Mouse (Mus musculus) left cerebral cortex, adult 2 months (tissue): ENCODE results near the gene Akap13. TPM values are rescaled to one million over a fixed set of nuclear protein-coding genes. Genes with fewer than 3 reads are reported as not detected.
"Not testable (repeated sequence)": the region's sequence is repeated elsewhere in the genome, so short reads cannot be mapped to it uniquely, and the experiment has no call there.

Source experiments
- DNase-seq, 2 experiments: peaks; one replicate each; pipeline ENCODE4 v3.0.0; 2021 to 2022; ENCODE audit warnings: low spot score in 2 of 2, mixed read lengths in 1 of 2; ENCODE audit errors: extremely low spot score in 1 of 2
- H3K27ac ChIP-seq: fragments of 200-600 bp; 2 replicates; pipeline ENCODE4 v1.8.1; 2022
- H3K4me3 ChIP-seq: fragments of 200-600 bp; 2 replicates; pipeline ENCODE4 v1.8.1; 2022
- CTCF ChIP-seq: fragments of 200-600 bp; IDR thresholded peaks from 2 replicates; pipeline ENCODE4 v1.8.1; 2022; ENCODE audit warnings: antibody characterized with exemption, mild to moderate bottlenecking, moderate library complexity
- intact Hi-C: fragments of 180-260 bp; cut with DNase I; formaldehyde crosslinking; loops from one replicate; pipeline ENCODE4 v1.15.1; 2025
- total RNA-seq, 2 experiments: library from RNA; stranded (reverse); gene quantifications; 2 replicates each; pipeline ENCODE4 v1.2.3; 2021

Akap13 gene
- total RNA-seq, 2 experiments from 2014 or later, result 26.8 to 28.7 TPM

DNA sequence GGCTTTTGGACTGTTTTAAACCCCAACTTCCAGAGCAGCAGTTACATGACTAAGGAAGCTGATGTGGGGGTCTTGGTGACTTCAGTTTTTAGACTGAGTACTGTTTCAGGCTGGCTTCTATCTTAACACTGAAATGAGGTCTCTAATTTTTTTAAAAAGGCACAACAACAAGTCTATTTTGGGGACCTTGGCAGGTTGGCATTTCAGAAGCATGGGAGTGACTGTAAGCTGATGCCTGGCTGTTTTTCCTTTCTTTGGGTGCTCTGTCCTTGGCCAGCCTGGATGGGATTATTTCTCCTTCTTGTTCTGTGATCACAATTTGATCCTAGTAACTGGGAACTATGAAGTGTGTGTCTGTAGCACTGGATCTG lies 157.3 kb downstream of the Akap13 start:
- no peak for DNase-seq
- H3K27ac ChIP-seq, result no peak overlapping the region; the same call in 1 of the 2 replicates
- no peak for TF ChIP-seq CTCF
- intact Hi-C loops, result no loop called here
- H3K4me3 ChIP-seq, result peak overlapping the region; percentile 1; the same call in 1 of the 2 replicates

DNA sequence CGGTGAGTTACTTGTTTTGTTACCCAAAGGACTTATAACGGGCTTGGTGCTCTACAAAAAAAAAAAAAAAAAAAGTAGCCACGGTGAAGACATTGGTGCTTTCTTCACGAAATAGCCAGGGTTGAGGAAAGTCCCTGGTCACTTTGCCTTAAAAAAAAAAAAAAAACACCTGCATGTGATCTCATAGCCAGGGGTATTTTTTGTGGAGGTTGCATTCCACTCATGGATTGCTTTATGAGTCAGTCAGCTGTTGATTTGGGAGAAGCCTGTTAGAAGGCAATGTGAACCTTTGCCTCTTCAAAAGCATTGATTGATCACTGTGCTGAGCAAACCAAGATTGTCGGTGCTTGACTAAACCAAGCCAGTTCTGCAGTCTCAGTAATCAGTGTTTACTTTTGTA lies 157.9 kb downstream of the Akap13 start:
- H3K4me3 ChIP-seq, result no peak overlapping the region; the same call in 1 of the 2 replicates
- H3K27ac ChIP-seq, result no peak overlapping the region
- intact Hi-C loops, result no loop called here

DNA sequence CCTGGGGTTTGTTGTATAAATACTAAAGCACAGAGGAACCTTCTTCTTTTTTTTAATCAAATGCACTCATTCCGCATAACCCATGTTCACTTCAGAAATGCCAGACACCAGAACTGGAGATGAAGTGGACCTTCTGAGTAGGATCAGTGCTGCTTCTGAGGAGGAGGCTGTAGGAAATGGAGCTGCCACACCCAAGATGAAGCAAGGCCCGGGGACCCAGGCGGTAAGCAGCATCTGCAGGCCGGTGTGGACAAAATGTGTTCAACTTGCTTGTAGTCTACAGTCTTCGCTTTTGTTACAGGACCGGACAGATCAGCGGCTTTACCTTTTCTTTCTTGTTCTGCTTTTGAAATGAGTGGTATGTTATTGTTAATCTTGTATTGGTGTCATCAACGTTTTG lies 159.5 kb downstream of the Akap13 start:
- Histone ChIP-seq H3K27ac (no peak overlapping the region), H3K4me3 (no peak overlapping the region)
- no peak for DNase-seq
- no peak for TF ChIP-seq CTCF
- intact Hi-C loops, result no loop called here

More for the DNA sequence above, 157.9 kb downstream of the Akap13 start:
- DNase-seq, result no peak
- TF ChIP-seq CTCF, result no peak

DNA sequence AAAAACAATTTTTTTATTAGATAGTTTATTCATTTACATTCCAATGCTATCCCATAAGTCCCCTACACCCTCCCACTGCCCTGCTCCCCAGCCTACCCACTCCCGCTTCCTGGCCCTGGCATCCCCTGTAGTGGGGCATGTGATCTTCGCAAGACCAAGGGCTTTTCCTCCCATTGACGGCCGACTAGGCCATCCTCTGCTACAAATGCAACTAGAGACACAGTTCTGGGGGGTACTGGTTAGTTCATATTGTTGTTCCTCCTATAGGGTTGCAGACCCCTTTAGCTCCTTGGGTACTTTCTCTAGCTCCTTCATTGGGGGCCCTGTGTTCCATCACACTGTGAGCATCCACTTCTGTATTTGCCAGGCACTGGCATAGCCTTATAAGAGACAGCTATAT lies 161.9 kb downstream of the Akap13 start:
- H3K4me3 ChIP-seq, intact Hi-C loops, H3K27ac ChIP-seq, DNase-seq: not testable (repeated sequence)

DNA sequence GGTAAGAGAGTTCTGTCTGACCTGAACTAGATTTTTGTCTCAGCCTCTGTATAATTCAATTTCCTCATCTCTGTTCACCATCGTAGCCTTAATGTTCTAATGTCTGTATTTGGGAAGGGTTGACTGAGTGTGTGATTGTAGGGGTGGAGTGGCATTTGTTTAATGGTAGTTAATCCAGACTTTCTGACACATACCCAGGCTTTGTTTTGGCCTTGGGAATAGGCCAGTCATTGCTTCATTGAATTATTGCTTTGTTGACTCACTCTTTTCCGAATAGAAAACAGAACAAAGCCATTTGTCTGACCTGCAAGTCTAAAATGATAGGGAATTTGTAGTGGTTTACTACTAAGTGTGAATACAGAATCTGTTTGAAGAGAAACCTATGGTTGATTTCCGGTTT lies 163.4 kb downstream of the Akap13 start:
- Histone ChIP-seq H3K4me3 (no peak overlapping the region), H3K27ac (no peak overlapping the region)
- intact Hi-C loops, result no loop called here
- TF ChIP-seq CTCF, result no peak
- no peak for DNase-seq

DNA sequence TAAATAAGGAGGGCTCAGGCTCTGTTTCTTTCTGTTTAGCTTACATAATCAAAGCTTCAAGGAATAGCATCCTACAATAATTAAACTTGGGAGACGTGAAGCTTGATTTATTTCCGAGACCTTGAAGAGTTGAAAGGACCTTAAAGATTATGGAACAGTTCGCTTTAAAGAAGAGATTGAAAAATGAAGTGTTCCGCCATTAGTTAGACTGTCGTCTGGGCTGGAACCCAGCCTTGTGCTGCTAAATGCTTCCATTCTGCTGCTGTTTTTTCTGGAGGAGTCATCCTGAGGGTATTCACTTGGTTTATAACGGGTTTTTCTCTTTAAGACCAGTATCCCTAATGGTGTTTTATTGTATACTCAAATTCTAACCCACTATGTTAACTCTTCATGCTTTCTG lies 164.5 kb downstream of the Akap13 start:
- H3K27ac ChIP-seq, result no peak overlapping the region
- intact Hi-C loops, result no loop called here
- no peak for TF ChIP-seq CTCF

DNA sequence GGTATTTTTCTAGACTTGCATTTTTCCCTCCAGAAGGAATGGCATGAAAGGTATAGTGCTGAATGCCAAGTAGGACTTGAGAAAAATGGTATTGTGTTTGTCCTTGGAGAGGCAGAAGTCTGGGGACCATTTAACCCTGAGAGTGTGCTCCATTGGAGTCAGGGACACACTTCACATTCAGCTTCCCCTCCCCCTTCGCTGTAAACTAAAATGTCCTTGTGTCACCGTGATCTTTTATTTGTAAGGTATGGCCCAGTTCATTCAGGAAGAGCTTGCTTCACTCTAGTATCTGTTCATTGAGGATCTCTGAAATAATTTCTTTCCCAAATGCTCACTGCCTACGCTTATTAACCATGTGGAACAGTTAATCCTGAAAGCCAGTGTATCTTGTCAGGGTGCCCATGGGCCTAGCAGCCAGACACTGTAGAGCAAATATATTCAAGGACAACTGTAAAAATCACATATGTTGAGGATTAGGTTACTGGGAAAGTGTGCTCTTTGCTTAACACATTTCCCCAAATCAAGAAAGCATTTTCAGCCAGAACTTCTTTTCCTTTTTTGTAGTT lies 165.1 kb downstream of the Akap13 start:
- intact Hi-C loops, result no loop called here
- Histone ChIP-seq H3K27ac (no peak overlapping the region), H3K4me3 (no peak overlapping the region)
- no peak for TF ChIP-seq CTCF
- DNase-seq, result no peak

More for the DNA sequence above, 164.5 kb downstream of the Akap13 start:
- no peak overlapping the region for H3K4me3 ChIP-seq
- DNase-seq, result no peak

DNA sequence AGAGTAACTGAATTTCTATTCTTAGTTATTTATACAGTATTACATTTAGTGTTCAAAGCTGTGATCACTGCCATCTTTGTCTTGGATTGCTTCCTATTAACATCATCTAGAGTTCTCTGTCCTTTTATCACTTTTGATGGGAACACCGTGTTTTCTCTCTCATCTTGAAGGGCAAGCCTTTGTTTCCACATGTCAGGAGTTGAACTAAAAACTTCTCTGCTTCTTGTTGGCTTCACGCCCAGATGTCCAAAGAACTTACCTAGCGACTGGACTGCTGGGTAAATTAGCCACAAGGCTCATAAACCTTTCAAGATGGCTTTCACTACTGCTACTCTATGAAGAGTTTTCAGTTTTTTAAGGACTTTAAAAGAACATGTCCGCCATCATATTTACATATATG lies 165.6 kb downstream of the Akap13 start:
- DNase-seq, result no peak
- TF ChIP-seq CTCF, result no peak
- intact Hi-C loops, result no loop called here
- no peak overlapping the region for H3K4me3 ChIP-seq
- no peak overlapping the region for H3K27ac ChIP-seq

DNA sequence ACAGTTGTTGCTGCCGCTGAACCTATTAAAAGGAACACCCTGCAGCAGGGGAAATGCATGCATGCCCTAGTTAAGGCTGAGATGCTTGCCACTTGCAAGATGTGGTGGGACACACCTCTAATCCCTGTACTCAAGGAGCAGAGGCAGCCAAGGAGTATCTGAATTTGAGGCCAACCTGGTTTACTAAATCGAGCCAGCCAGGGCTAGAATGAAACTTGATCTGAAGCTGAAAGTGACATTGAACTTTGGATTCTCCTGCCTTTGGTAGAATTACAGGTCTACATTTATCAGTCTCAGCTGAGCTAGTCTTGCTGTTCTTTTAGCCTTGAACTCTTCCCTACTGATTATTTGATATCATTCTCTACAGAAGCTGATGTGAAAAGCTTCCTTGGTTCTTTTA lies 172.5 kb downstream of the Akap13 start:
- intact Hi-C loops, result no loop called here
- H3K4me3 ChIP-seq, result no peak overlapping the region
- H3K27ac ChIP-seq, result no peak overlapping the region
- no peak for DNase-seq
- TF ChIP-seq CTCF, result no peak

DNA sequence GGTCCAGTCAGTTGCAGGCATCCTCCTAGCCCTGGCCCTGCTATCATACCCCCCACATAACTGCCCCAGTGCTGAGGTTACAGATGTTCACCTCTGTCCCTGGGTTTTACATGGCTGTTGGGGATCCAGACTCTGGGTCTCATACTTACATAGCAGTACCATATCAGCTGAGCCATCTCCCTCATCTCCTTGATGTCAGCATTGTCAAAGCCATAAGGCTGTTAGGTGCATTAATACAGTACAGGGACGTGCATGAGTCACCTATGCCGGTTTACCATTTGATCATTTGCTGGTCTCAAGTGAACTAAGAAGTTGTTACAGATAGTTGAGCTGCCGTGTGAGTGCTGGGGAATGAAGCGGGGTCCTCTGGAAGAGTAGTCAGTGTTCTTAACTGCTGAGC lies 174.3 kb downstream of the Akap13 start:
- intact Hi-C loops, result loop anchor here (5.0 kb wide), 1 partner anchor 247 kb away; no protein-coding TSS in a partner anchor
- no peak for DNase-seq
- Histone ChIP-seq H3K27ac (no peak overlapping the region), H3K4me3 (no peak overlapping the region)
- TF ChIP-seq CTCF, result no peak

DNA sequence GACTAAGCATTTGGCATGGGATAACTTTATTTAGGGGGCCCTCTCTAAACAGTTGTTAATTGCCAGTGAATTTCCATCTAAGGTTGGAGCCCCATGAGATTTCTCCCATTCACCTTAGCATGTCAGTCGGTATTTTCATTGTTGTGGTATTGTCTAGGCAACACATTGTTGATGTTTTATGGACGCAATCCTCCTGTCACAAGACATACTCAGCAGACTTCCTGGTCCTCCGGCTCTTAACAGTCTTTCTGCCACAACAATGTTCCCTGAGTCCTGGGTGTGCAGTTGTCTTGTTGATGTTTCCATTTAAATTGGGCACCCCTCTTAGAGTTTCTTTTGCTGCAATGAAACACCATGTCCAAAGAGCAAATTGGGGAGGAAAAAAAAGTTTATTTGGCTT lies 177.6 kb downstream of the Akap13 start:
- no peak for TF ChIP-seq CTCF
- Histone ChIP-seq H3K4me3 (no peak overlapping the region), H3K27ac (no peak overlapping the region)
- intact Hi-C loops, result loop anchor here (5.0 kb wide), 1 partner anchor 251 kb away; no protein-coding TSS in a partner anchor
- no peak for DNase-seq

DNA sequence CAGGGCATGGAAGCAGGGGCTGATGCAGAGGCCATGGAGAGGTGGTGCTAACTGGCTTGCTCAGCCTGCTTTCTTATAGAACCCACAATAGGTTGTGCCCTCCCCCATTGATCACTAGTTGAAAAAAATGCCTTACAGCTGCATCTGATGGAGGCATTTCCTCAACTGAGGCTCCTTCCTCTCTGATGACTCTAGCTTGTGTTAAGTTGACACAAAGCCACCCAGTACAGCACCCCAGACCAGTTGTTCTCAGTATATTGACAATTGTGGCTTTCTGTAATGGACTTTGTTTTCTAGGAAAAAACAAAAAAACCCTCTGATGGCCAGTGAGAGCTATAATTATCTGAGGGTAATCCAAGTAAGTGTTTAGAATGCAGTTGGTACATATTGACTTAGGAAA lies 178.1 kb downstream of the Akap13 start:
- H3K27ac ChIP-seq, result no peak overlapping the region
- intact Hi-C loops, result loop anchor here (5.0 kb wide), 1 partner anchor 251 kb away; no protein-coding TSS in a partner anchor

DNA sequence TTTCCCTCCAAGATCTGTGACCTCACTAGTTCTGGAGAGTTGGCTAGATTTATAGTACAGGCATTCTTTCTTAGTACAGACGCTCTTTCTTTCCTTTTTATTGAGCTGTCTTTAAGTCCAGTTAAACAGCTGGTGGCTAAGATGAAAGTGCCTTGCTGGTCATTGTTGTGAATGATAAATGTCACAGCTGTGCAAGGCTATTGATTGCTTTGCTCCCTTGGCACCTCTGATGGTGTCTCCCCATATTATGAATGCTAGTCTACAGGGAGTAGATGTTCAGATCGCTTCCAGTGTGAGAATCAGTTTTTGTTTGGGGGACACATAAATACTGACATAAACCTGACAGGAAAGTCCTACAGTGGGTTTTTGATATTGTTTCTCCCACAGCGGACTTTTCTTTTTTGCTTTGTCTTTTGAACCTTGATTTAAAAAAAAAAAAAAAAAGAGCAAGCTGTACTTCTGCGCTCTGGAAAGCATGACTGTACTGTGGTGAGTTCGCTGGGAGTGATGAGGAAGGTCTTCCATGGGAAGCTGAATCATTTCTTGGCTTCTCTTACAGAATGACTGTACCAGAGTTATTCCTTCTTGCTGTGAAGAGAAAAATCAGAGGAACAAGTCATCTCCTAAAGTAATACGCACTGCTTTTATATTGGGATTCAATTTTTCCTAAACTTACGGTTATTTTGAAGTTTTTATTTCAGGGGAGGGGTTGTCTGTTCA lies 178.6 kb downstream of the Akap13 start:
- intact Hi-C loops, result loop anchor here (5.0 kb wide), 1 partner anchor 252 kb away; no protein-coding TSS in a partner anchor
- no peak for DNase-seq
- no peak for TF ChIP-seq CTCF
- Histone ChIP-seq H3K27ac (no peak overlapping the region), H3K4me3 (no peak overlapping the region)

More for the DNA sequence above, 178.1 kb downstream of the Akap13 start:
- no peak for TF ChIP-seq CTCF
- H3K4me3 ChIP-seq, result no peak overlapping the region
- no peak for DNase-seq
